Mouse (Mus musculus) myocyte (in vitro differentiated cells): ENCODE results near the gene Acly.

Experiments used
- E2F4 ChIP-seq: IDR thresholded peaks from one replicate; pipeline ENCODE4 v1.6.1; 2011; ENCODE audit warnings: mild to moderate bottlenecking, control low read depth, moderate library complexity; ENCODE audit not compliant: insufficient read depth
- MAX ChIP-seq: IDR thresholded peaks from one replicate; pipeline ENCODE4 v1.6.1; 2011; ENCODE audit warnings: low read depth, mild to moderate bottlenecking, control low read depth
- MYOD1 ChIP-seq, 3 experiments: IDR thresholded peaks; one replicate each; pipeline ENCODE4 v1.6.1; 2011; ENCODE audit warnings: control low read depth in 2 of 3, low read depth in 2 of 3, mild to moderate bottlenecking in 2 of 3, moderate library complexity in 1 of 3; ENCODE audit not compliant: insufficient read length in 2 of 3, control insufficient read depth in 1 of 3
- MYOG ChIP-seq, 3 experiments: IDR thresholded peaks; one replicate each; pipeline ENCODE4 v1.6.1; 2011; ENCODE audit warnings: control low read depth in 2 of 3, low read depth in 2 of 3, mild to moderate bottlenecking in 2 of 3; ENCODE audit not compliant: insufficient read length in 2 of 3, control insufficient read depth in 1 of 3, insufficient read depth in 1 of 3
- POLR2A ChIP-seq: IDR thresholded peaks from one replicate; pipeline ENCODE4 v1.6.1; 2011; ENCODE audit warnings: low read depth, mild to moderate bottlenecking, control low read depth, moderate library complexity; ENCODE audit not compliant: insufficient read length
- POLR2AphosphoS2 ChIP-seq: IDR thresholded peaks from one replicate; pipeline ENCODE4 v1.6.1; 2011; ENCODE audit warnings: low read depth, control low read depth; ENCODE audit not compliant: insufficient read length
- SRF ChIP-seq: IDR thresholded peaks from one replicate; pipeline ENCODE4 v1.6.1; 2011; ENCODE audit warnings: low read depth; ENCODE audit not compliant: control insufficient read depth, insufficient read length
- TCF12 ChIP-seq: IDR thresholded peaks from one replicate; pipeline ENCODE4 v1.6.1; 2011; ENCODE audit warnings: mild to moderate bottlenecking, control low read depth; ENCODE audit not compliant: poor library complexity, insufficient read depth, severe bottlenecking
- TCF3 ChIP-seq: IDR thresholded peaks from one replicate; pipeline ENCODE4 v1.6.1; 2011; ENCODE audit warnings: low read depth, control low read depth; ENCODE audit not compliant: insufficient read length
- USF1 ChIP-seq: IDR thresholded peaks from one replicate; pipeline ENCODE4 v1.6.1; 2011; ENCODE audit warnings: low read depth, mild to moderate bottlenecking, control low read depth, moderate library complexity

- no peak for TF ChIP-seq POLR2A
- TF ChIP-seq POLR2AphosphoS2: no peak
- no peak for TF ChIP-seq MAX
- no peak for TF ChIP-seq E2F4
- TF ChIP-seq TCF3: no peak
- TF ChIP-seq USF1: no peak
- no peak for TF ChIP-seq MYOD1 (IDR thresholded peaks at IDR 0.05; ENCODE audit: control insufficient read depth in 1 of 3, insufficient read length in 2 of 3, low read depth in 2 of 3)
- TF ChIP-seq SRF: no peak
- TF ChIP-seq TCF12: no peak
- no peak for TF ChIP-seq MYOG (IDR thresholded peaks at IDR 0.05; ENCODE audit: control insufficient read depth in 1 of 3, insufficient read depth in 1 of 3, insufficient read length in 2 of 3, low read depth in 2 of 3)
Measured at GRCm38 (mm10) chr11:100441797-100442196, 86.0 kb downstream of the Acly start, which contains the start of the genes Nt5c3b and Klhl10.
